Mouse (Mus musculus) kidney, postnatal 0 days (tissue): Measurements from ENCODE around the gene Cox4i2. TPM values are rescaled to one million over a fixed set of nuclear protein-coding genes. Genes with fewer than 3 reads are reported as not detected.

ENCODE experiments used
- ATAC-seq: fragments of 200-750 bp; cut with Nextera tagmentation; replicated peaks from 2 replicates; pipeline ENCODE4 v1.8.0; 2017; ENCODE audit warnings: low read depth, moderate number of reproducible peaks, moderate TSS enrichment, moderate library complexity; ENCODE audit not compliant: low FRiP score
- DNase-seq: peaks from one replicate; pipeline ENCODE4 v3.0.0-alpha.2; 2016; ENCODE audit warnings: low spot score
- H3K27ac ChIP-seq: fragments of 300-500 bp; sonication (generic); 2 replicates; pipeline ENCODE4 v1.5.1; 2014; ENCODE audit warnings: mild to moderate bottlenecking
- H3K27me3 ChIP-seq: fragments of 300-500 bp; sonication (generic); 2 replicates; pipeline ENCODE4 v1.6.1; 2014; ENCODE audit warnings: low read length, mixed read lengths; ENCODE audit not compliant: insufficient read depth
- H3K36me3 ChIP-seq: fragments of 300-500 bp; sonication (generic); 2 replicates; pipeline ENCODE4 v1.6.1; 2014; ENCODE audit warnings: low read length, mixed read lengths; ENCODE audit not compliant: insufficient read depth
- H3K4me1 ChIP-seq: fragments of 300-500 bp; sonication (generic); replicated peaks from 2 replicates; pipeline ENCODE4 v1.6.1; 2014; ENCODE audit warnings: antibody characterized with exemption, low read length, mixed read lengths; ENCODE audit not compliant: insufficient read depth
- H3K4me2 ChIP-seq: fragments of 300-500 bp; sonication (generic); 2 replicates; pipeline ENCODE4 v1.6.1; 2014; ENCODE audit warnings: mild to moderate bottlenecking, low read length, moderate library complexity, mixed read lengths
- H3K4me3 ChIP-seq: fragments of 300-500 bp; sonication (generic); replicated peaks from 2 replicates; pipeline ENCODE4 v1.5.1; 2014; ENCODE audit warnings: low read depth, low read length
- H3K9ac ChIP-seq: fragments of 300-500 bp; sonication (generic); 2 replicates; pipeline ENCODE4 v1.6.1; 2014; ENCODE audit warnings: low read depth, low read length
- H3K9me3 ChIP-seq: fragments of 300-500 bp; sonication (generic); replicated peaks from 2 replicates; pipeline ENCODE4 v1.6.1; 2016; ENCODE audit warnings: low read length, inconsistent platforms, mixed read lengths
- CTCF ChIP-seq: IDR thresholded peaks from 2 replicates; pipeline ENCODE4 v1.5.1; 2016; ENCODE audit warnings: antibody characterized with exemption, low read depth, mild to moderate bottlenecking, moderate library complexity
- WGBS: fragments of 180-500 bp; shearing (Covaris S2); extraction: QIAGEN DNeasy Blood & Tissue Kit; methylation state at CpG from one replicate; pipeline ENCODE4 v1.1.7; 2014; 5-methylcytosine and 5-hydroxymethylcytosine counted together
- polyA plus RNA-seq: library from polyadenylated mRNA; unstranded; fragments of >200 nt; fragmentation: Nextera tagmentation; extraction: Ambion mirVana; gene quantifications from 2 replicates; pipeline ENCODE4 v1.2.1, GENCODE M21; 2015

Gene Cox4i2
- polyA plus RNA-seq, 1 experiment from 2014 or later: 15.8 TPM

DNA sequence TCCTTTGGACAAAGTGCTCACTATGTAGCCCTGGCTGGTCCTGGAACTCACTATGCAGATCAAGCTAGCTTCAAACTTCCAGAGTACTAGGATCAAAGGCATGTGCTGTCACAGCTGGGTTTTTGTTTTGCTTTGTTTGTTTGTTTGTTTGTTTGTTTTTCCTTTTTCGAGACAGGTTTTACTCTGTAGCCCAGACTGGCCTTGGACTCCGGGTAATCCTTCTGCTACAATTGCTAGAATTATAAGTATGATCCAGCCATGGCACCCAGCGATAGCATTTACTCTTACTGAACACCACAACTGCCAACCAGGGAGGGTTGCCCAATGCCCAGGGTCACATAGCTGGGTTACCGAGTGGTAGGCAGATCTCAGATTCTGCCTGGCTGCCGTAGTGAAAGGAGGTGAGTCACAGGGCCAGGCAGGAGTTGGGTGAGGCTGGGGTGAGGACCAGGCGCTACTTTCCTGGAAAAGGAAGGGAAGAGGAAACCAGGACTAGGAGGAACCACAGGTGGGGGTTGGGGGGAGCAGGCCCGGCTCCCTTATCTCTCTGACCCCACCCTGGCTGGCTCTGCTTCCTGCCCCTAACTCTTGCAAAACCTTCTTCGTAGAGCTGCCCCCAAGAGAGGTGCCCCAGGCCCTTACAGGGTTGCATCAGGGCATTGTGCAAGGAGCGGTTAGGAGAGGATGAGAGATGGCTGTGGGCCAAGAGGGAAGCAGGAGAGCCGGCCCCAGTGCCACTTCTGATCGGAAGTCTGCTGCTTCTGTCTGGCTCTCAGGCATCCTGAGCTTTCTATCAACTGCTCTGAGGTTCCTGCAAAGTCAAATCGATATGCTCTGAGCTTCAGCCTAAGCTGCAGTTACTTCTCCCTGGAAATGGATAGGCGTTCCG, 12.6 kb upstream of the Cox4i2 start:
- peak; percentile 6; the same call in 1 of the 2 replicates for ATAC-seq
- 36% methylated on average over 14 of the region's 14 CpGs for WGBS
- no peaks in the 10 kb centered on the region for H3K36me3 ChIP-seq
- no peaks in the 10 kb centered on the region for H3K9me3 ChIP-seq
- H3K4me1 ChIP-seq: peaks cover 18% of the 10 kb centered on the region
- peak overlapping the region; percentile 20; the same call in 1 of the 2 replicates for H3K9ac ChIP-seq
- peak; percentile 84 for DNase-seq
- H3K27me3 ChIP-seq: no peaks in the 10 kb centered on the region
- TF ChIP-seq CTCF: no peak
- H3K4me3 ChIP-seq: no peak overlapping the region
- H3K4me2 ChIP-seq: peak overlapping the region; percentile 23; the same call in 1 of the 2 replicates
- H3K27ac ChIP-seq: peak overlapping the region; percentile 93

DNA sequence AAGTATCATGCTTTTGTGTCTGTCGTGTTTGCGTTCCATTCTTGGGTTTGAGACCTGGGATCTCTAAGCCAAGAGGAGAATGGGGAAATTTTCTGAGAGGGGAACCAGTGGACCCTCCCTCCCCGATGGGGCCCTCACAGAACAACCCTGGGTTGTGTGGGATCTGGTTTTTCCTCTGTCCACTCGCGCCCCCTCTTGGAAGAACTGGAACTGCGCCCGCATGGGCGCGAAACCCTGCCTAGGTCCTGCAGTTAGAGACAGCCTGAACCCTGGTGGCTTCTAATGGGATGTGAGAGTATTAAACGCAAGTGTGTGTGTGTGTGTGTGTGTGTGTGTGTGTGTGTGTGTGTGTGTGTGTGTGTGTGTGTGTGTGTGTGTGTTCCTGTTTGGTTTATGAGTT, 11.5 kb upstream of the Cox4i2 start:
- peak; percentile 85 for DNase-seq
- H3K9me3 ChIP-seq: no peaks in the 10 kb centered on the region
- H3K36me3 ChIP-seq: no peaks in the 10 kb centered on the region
- no peak overlapping the region for H3K4me3 ChIP-seq
- H3K9ac ChIP-seq: no peak overlapping the region
- no peaks in the 10 kb centered on the region for H3K27me3 ChIP-seq
- peak; percentile 85 for TF ChIP-seq CTCF
- H3K4me2 ChIP-seq: 0 out of 2 replicates have a peak overlapping the region, but pooled peaks have one; percentile 23
- H3K4me1 ChIP-seq: peaks cover 18% of the 10 kb centered on the region
- peak overlapping the region; percentile 93 for H3K27ac ChIP-seq
- ATAC-seq: peak; percentile 22; the same call in 1 of the 2 replicates
- 27% methylated on average over 10 of the region's 10 CpGs for WGBS

DNA sequence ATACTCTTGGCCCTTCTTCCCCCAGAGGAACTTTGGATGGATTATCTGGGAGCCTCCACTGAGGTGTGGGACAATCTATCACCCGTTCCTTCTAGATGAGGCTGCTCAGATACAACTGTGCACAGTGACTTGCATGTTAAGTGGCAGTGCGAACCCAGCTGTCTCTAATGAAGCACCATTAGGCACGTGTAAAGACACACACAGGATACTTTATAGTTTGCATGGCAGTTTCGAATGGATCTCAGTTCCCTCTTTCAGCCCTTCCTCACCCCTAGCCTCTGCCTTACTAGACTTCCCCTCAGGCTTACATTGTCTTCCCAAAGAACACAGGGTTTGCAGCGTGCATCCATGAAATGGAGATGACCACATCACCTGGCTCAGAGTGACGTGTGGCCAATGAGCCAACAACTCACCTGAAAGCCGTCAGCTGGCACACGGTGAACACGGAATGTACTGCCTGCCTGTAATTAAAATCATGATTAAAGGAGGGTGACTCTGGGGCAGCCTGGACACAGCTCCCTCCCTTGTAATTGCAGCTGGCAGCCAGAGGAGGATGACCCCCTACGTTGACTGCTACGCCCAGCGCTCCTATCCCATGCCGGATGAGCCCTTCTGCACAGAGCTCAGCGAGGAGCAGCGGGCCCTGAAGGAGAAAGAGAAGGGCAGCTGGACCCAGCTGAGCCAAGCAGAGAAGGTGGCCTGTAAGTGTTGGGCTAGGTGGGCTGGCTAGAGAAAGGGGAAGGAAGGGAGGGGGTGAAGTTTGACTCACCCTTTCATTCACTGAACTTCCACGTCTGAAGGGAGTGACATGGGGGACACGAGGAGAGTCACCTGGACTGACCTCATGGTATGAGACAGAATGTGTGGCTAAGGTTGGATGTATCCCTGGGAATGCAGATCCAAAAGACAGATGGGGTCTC, 2.8 kb downstream of the Cox4i2 start:
- no peaks in the 10 kb centered on the region for H3K9me3 ChIP-seq
- peaks cover 10% of the 10 kb centered on the region; the same call in 1 of the 2 replicates for H3K4me1 ChIP-seq
- no peak for TF ChIP-seq CTCF
- H3K4me2 ChIP-seq: 0 out of 2 replicates have a peak overlapping the region, but pooled peaks have one; percentile 2
- H3K4me3 ChIP-seq: no peak overlapping the region
- 39% methylated on average over 17 of the region's 17 CpGs for WGBS
- H3K27me3 ChIP-seq: no peaks in the 10 kb centered on the region
- no peak overlapping the region for H3K9ac ChIP-seq
- peak; percentile 58 for DNase-seq
- H3K27ac ChIP-seq: no peak overlapping the region
- H3K36me3 ChIP-seq: no peaks in the 10 kb centered on the region
- peak; percentile 61 for ATAC-seq

DNA sequence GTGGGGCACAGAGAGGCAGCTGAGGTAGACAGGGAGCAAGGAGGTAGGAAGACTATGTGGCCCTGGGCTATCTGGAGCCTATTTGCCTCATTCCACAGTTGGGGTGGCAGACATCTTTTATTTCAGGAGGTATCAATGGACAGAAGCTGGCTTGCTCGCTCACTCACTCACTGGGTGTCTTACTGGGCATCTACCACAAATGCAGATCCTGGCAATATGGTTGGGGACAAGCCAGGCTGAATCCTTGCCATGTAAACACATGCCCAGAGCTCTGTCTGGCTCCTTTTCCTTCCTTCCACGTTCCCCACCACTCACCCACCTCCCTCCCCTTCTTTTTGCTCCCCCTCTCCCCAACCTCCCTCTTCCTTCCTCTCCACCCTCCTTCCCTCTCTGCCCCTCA, 3.5 kb downstream of the Cox4i2 start:
- no peak for DNase-seq
- no peak for TF ChIP-seq CTCF
- 68% methylated on average over 2 of the region's 2 CpGs for WGBS
- no peaks in the 10 kb centered on the region for H3K9me3 ChIP-seq
- ATAC-seq: no peak
- H3K4me1 ChIP-seq: peaks cover 10% of the 10 kb centered on the region; the same call in 1 of the 2 replicates
- H3K36me3 ChIP-seq: no peaks in the 10 kb centered on the region
- no peak overlapping the region for H3K4me3 ChIP-seq
- no peak overlapping the region for H3K4me2 ChIP-seq
- no peak overlapping the region for H3K27ac ChIP-seq
- no peak overlapping the region for H3K9ac ChIP-seq
- no peaks in the 10 kb centered on the region for H3K27me3 ChIP-seq

DNA sequence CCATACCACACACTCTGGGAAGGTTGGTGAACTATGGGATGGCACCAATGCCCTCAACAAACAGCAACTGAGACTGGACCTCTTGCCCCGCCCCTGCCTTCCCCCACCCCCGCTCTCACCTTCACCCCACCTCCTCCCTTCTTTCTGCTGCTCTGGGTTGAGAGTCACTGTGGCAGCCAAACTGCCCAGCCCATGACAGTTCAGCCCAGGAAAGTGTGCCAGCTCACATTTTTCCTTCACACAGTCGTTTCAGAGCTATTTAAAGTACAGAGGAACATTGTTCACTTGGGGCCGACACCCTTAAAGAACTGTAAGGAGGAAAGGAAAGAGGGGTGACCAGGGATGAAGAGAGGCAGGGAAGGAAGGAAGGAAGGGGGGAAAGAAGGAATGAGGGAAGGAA, 4.4 kb downstream of the Cox4i2 start:
- 41% methylated on average over 4 of the region's 4 CpGs for WGBS
- peaks cover 10% of the 10 kb centered on the region; the same call in 1 of the 2 replicates for H3K4me1 ChIP-seq
- H3K27ac ChIP-seq: no peak overlapping the region
- H3K9ac ChIP-seq: no peak overlapping the region
- no peak overlapping the region for H3K4me2 ChIP-seq
- H3K4me3 ChIP-seq: no peak overlapping the region
- no peaks in the 10 kb centered on the region for H3K36me3 ChIP-seq
- H3K9me3 ChIP-seq: no peaks in the 10 kb centered on the region
- no peak for TF ChIP-seq CTCF
- ATAC-seq: no peak
- no peaks in the 10 kb centered on the region for H3K27me3 ChIP-seq
- no peak for DNase-seq

DNA sequence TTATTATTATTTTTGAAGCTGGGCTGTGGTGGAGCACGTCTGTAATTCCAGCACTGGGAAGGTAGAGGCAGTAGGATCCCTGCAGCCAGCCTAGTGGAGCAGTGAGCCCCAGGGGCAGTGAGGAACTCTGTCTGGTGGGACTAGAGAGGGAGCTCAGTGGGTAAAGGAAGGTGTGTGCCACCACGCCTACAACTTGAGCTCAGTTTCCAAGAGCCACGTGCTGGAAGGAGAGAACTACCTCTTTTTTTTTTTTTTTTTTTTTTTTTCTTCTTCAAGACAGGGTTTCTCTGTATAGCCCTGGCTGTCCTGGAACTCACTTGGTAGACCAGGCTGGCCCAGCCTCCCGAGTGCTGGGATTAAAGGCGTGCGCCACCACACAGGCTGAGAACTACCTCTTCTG, 9.3 kb downstream of the Cox4i2 start:
- Histone ChIP-seq H3K4me2 (no peak overlapping the region), H3K4me1 (peaks cover 10% of the 10 kb centered on the region), H3K27me3 (no peaks in the 10 kb centered on the region), H3K9ac (no peak overlapping the region), H3K27ac (no peak overlapping the region), H3K9me3 (no peaks in the 10 kb centered on the region), H3K4me3 (no peak overlapping the region), H3K36me3 (no peaks in the 10 kb centered on the region)
- DNase-seq (no peak), ATAC-seq (no peak)
- no peak for TF ChIP-seq CTCF
- WGBS: 82% methylated on average over 6 of the region's 6 CpGs
